Mouse (Mus musculus): ENCODE measurements at regions not wholly inside any gene's neighbourhood (a gene's known extent, or its start where the extent isn't known, plus 50 kb on each side); places are given as distances from the start of the nearest gene placed in this dataset.
"Not testable (repeated sequence)": the region's sequence is repeated elsewhere in the genome, so short reads cannot be mapped to it uniquely, and the experiment has no call there.

DNA sequence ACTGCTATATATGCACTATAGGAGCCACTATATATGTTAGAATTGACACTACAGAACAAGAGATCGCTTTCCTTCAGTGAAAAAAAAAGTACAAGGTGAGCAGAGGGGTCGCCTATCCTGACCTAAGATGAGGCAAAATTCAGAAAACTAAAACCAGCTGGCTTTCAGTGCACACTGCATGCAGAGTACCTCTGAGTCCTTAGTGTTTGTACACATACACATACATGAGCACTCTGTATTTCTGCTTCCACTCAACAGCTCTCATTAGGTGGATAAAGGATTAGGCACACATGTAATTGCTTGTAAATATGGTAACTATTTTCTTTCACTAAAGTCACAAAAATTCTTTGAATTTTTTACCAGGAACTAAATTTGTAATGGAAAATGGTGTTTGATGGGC, 251.5 kb upstream of the 1700008P02Rik start:
- H3K27ac ChIP-seq, result no peak overlapping the region
- no peak overlapping the region for H3K9ac ChIP-seq
- no peak overlapping the region for H3K4me3 ChIP-seq
- no peak overlapping the region for H3K4me2 ChIP-seq
- H3K9me3 ChIP-seq, result no peaks in the 10 kb centered on the region
- no peaks in the 10 kb centered on the region for H3K4me1 ChIP-seq
- no peaks in the 10 kb centered on the region for H3K36me3 ChIP-seq
- ATAC-seq (ENCODE audit: borderline replicate concordance, extremely low read depth, low FRiP score, low TSS enrichment), result no peak
- H3K27me3 ChIP-seq, result no peaks in the 10 kb centered on the region
- WGBS, result 63% methylated on average over 2 of the region's 2 CpGs

DNA sequence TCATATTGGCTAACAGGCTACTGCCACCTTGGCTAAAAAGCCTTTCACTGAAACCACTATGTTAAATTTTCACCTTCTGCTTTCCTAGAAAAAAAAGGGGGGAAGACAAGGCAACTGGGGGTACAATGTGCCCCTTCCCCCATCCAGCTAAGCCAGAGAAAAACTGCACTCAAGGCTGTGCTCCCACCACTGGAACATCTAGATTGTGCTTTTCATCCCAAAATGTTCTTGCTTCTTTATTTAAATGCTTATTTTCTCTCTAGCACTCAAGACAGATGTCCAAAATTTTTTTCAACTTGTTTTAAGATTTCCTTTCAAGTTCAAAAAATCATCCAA, 245.9 kb upstream of the 1700008P02Rik start:
- H3K36me3 ChIP-seq, result no peaks in the 10 kb centered on the region
- H3K4me1 ChIP-seq, result no peaks in the 10 kb centered on the region
- H3K27ac ChIP-seq, result no peak overlapping the region
- H3K9ac ChIP-seq, result no peak overlapping the region
- no peaks in the 10 kb centered on the region for H3K27me3 ChIP-seq
- no peaks in the 10 kb centered on the region for H3K9me3 ChIP-seq
- H3K4me2 ChIP-seq, result no peak overlapping the region
- H3K4me3 ChIP-seq, result no peak overlapping the region
- ATAC-seq (ENCODE audit: borderline replicate concordance, extremely low read depth, low FRiP score, low TSS enrichment), result no peak

DNA sequence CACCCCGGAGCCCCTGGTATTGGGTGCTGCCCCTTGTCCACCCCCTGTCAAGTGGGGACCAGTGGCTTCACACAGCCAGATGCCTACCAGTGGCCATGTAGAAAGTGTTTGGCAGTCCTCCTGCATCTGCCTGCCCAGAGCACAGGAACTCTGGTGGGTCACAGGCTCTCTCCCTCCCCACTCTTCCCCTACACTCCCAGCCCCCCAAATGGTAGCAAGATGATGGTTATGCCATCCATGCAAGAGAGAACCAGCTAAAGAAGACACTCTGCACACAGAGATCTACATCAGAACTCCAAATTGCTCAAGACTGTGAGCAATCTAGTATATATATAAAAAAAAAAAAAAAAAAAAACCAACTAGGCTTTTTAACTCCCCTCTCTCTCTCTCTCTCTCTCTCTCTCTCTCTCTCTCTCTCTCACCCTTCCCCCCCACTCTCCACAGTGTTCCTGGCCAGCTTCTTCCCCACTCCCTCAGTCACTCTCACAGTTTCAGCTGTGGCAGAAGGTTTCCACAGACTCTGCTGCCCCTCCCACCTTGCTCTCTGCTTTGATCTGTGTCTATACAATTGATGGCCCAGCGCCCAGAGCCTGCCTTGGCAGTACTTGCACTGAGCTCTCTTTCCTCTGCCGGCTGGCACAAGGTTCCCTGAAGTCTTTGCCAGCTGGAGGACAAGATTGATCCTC, 245.4 kb upstream of the 1700008P02Rik start:
- no peak for ATAC-seq (ENCODE audit: borderline replicate concordance, extremely low read depth, low FRiP score, low TSS enrichment)
- Histone ChIP-seq H3K36me3 (no peaks in the 10 kb centered on the region), H3K4me2 (no peak overlapping the region), H3K4me1 (no peaks in the 10 kb centered on the region), H3K27me3 (no peaks in the 10 kb centered on the region), H3K27ac (no peak overlapping the region), H3K9ac (no peak overlapping the region), H3K9me3 (no peaks in the 10 kb centered on the region), H3K4me3 (no peak overlapping the region)
- WGBS, result 51% methylated on average over 3 of the region's 3 CpGs

DNA sequence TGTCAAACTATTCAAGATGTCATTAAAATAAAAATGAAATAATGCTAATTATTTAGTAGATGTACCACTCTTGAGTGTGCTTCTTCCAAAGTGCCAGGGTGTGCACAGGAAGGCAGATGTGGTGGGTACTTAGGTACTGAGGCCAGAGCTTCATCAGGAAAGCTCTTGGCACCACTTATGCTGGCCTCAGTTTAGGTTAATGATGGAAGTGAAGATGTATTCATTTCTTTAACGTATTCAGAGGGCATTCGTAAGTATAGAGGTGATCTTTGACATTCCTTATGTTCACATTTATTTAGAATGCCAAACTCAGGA, 239.6 kb upstream of the 1700008P02Rik start:
- WGBS, result 78% methylated on average over 2 of the region's 2 CpGs
- H3K4me1 ChIP-seq, result no peaks in the 10 kb centered on the region
- no peak overlapping the region for H3K27ac ChIP-seq
- H3K9me3 ChIP-seq, result no peaks in the 10 kb centered on the region
- H3K36me3 ChIP-seq, result no peaks in the 10 kb centered on the region
- ATAC-seq (ENCODE audit: borderline replicate concordance, extremely low read depth, low FRiP score, low TSS enrichment), result no peak
- H3K4me3 ChIP-seq, result no peak overlapping the region
- H3K4me2 ChIP-seq, result no peak overlapping the region
- H3K9ac ChIP-seq, result no peak overlapping the region
- no peaks in the 10 kb centered on the region for H3K27me3 ChIP-seq

DNA sequence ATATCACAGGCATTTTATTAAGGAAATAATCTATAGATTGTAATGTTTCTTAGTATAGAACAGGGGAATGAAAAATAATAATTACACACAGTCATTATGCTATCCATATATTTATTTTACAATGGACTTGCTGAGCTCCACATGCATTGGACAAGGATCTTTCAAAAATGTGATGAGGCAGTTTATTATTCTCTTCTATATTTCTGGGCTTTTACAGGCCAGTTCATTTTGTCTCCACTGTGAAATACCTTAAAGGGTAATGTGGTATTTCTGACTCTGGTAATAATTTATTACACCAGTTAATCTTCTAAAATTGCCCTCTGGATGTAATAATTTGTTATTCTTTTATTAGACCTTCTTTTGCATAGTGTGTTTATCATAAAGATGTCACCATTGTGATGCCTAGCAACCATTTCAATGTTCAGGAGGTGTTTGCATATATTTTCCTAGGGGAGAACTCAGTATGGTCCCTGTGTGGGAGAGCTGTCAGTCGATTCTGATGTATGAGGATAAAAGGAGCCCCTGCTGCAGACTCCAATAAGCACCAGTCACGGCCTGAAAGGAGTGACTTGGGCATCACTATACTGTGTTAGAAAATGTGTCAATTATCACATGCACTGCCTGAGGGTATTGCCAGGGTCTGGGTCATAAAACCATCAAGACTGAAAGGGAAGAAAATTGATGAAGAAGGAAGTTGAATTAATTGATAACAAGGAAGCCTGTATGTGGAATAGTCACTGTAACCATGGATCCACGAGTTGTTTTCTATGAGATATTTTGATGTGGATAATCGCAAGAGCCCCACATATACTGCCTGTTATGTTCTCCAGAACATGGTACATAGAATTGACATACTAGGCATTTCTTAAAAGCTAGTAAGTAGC, 239.0 kb upstream of the 1700008P02Rik start:
- H3K27me3 ChIP-seq, result no peaks in the 10 kb centered on the region
- H3K27ac ChIP-seq, result no peak overlapping the region
- ATAC-seq (ENCODE audit: borderline replicate concordance, extremely low read depth, low FRiP score, low TSS enrichment), result no peak
- no peak overlapping the region for H3K9ac ChIP-seq
- no peaks in the 10 kb centered on the region for H3K4me1 ChIP-seq
- H3K4me3 ChIP-seq, result no peak overlapping the region
- no peaks in the 10 kb centered on the region for H3K36me3 ChIP-seq
- H3K4me2 ChIP-seq, result no peak overlapping the region
- 47% methylated on average over 4 of the region's 4 CpGs for WGBS
- H3K9me3 ChIP-seq, result no peaks in the 10 kb centered on the region

DNA sequence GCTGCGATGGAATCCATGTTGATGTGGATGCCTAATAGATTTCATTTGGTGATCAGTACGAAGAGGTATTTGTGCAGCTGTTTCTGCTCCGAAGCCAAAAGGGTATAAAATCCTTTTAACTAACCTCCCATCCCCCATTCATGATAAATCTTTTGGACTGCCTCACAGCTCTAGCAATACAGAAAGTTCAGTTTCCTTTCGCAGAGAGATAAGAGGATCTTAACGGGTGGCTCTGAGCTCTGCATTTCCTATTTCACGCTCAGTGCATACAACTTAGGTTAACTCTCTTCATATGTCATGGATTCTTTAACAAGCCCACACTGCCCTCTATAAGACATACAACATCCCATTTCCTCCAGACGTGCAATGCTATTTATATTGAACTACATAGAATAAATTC, 199.1 kb upstream of the 1700008P02Rik start:
- Histone ChIP-seq H3K4me2 (no peak overlapping the region), H3K4me1 (no peaks in the 10 kb centered on the region), H3K27ac (no peak overlapping the region), H3K27me3 (no peaks in the 10 kb centered on the region), H3K4me3 (no peak overlapping the region), H3K9me3 (no peaks in the 10 kb centered on the region), H3K36me3 (no peaks in the 10 kb centered on the region), H3K9ac (no peak overlapping the region)
- no peak for ATAC-seq (ENCODE audit: borderline replicate concordance, extremely low read depth, low FRiP score, low TSS enrichment)
- 46% methylated on average over 7 of the region's 7 CpGs for whole genome bisulfite sequencing

- no peaks in the 10 kb centered on the region for H3K9me3 ChIP-seq
- no peak overlapping the region for H3K4me3 ChIP-seq
- no peak overlapping the region for H3K9ac ChIP-seq
- no peak overlapping the region for H3K4me2 ChIP-seq
- H3K36me3 ChIP-seq, result no peaks in the 10 kb centered on the region
- no peak overlapping the region for H3K27ac ChIP-seq
- H3K4me1 ChIP-seq, result no peaks in the 10 kb centered on the region
- ATAC-seq (ENCODE audit: borderline replicate concordance, extremely low read depth, low FRiP score, low TSS enrichment), result no peak
- 45% methylated on average over 2 of the region's 2 CpGs for WGBS
- no peaks in the 10 kb centered on the region for H3K27me3 ChIP-seq
These were observed 192.1 kb upstream of the 1700008P02Rik start for GRCm38 (mm10) chr3:6812346-6812745.

GRCm38 (mm10) chr3:6809381-6809950, 189.2 kb upstream of the 1700008P02Rik start:
- Histone ChIP-seq H3K4me2 (no peak overlapping the region), H3K27ac (no peak overlapping the region), H3K27me3 (no peaks in the 10 kb centered on the region), H3K36me3 (no peaks in the 10 kb centered on the region), H3K9me3 (no peaks in the 10 kb centered on the region), H3K9ac (no peak overlapping the region), H3K4me1 (no peaks in the 10 kb centered on the region), H3K4me3 (no peak overlapping the region)
- WGBS, result 35% methylated on average over 2 of the region's 2 CpGs
- ATAC-seq (ENCODE audit: borderline replicate concordance, extremely low read depth, low FRiP score, low TSS enrichment), result no peak

DNA sequence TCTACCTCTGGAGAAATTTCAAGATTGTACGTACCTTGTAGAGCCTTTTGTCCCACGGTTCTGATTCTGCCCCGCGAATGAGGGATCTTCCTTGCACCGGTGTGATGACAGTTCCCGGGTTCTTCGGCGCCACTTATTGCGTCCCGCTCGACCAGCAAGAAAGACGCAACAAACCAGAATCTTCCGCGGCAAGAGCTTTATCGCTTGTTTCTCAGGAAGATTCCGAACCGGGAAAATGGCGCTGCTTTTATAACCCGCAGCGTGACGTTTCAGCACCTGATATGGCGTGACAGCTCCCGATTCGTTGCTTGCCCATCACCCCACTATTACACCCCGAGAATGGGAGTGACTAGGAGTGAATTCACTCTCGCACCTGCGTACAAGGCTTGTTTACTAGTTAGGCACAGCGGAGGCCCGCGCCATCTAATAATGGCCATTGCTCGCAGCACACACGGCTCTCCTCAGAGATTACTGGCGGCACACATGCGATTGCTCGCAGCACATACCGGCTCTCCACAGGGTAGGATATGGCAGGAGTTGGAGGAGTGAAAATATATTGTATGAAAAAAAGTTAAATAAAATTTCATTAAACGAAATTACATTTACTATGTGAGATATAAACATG, 180.0 kb upstream of the 1700008P02Rik start:
- H3K36me3 ChIP-seq; H3K4me1 ChIP-seq; H3K4me3 ChIP-seq; H3K9ac ChIP-seq; H3K4me2 ChIP-seq; H3K27me3 ChIP-seq; H3K27ac ChIP-seq; ATAC-seq (ENCODE audit: borderline replicate concordance, extremely low read depth, low FRiP score, low TSS enrichment); H3K9me3 ChIP-seq: not testable (repeated sequence)
- 93% methylated on average over 33 of the region's 37 CpGs for WGBS

GRCm38 (mm10) chr3:6768506-6768905, 148.3 kb upstream of the 1700008P02Rik start:
- no peaks in the 10 kb centered on the region for H3K4me1 ChIP-seq
- WGBS, result 73% methylated on average over 2 of the region's 2 CpGs
- no peak overlapping the region for H3K9ac ChIP-seq
- H3K4me2 ChIP-seq, result no peak overlapping the region
- H3K9me3 ChIP-seq, result no peaks in the 10 kb centered on the region
- no peaks in the 10 kb centered on the region for H3K27me3 ChIP-seq
- H3K4me3 ChIP-seq, result no peak overlapping the region
- H3K36me3 ChIP-seq, result no peaks in the 10 kb centered on the region
- ATAC-seq (ENCODE audit: borderline replicate concordance, extremely low read depth, low FRiP score, low TSS enrichment), result no peak
- no peak overlapping the region for H3K27ac ChIP-seq

- H3K4me1 ChIP-seq; ATAC-seq (ENCODE audit: borderline replicate concordance, extremely low read depth, low FRiP score, low TSS enrichment); H3K27me3 ChIP-seq; H3K9ac ChIP-seq; H3K36me3 ChIP-seq; H3K4me2 ChIP-seq; H3K9me3 ChIP-seq; H3K4me3 ChIP-seq; H3K27ac ChIP-seq: not testable (repeated sequence)
These were observed 147.8 kb upstream of the 1700008P02Rik start for GRCm38 (mm10) chr3:6768085-6768484.

DNA sequence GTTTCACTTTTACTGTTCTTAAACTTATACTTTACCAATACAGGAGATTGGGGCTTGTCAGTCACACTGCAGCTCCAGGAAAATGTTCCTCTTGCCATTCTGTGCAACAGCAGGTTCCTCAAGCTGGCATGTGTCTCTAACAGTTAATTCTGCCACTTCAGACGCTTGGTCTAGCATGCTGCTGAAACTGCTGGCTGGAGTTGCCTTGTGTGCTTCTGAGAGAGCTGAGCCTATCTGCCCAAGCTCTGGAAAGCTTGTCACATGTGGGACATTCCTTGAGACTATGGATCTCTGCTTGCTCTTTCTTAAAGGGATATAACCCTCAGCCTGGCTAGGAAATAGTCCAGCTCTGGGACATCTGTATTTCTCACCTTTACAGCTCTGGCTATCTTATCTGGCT, 138.9 kb upstream of the 1700008P02Rik start:
- Histone ChIP-seq H3K4me1 (no peaks in the 10 kb centered on the region), H3K27ac (no peak overlapping the region), H3K4me2 (no peak overlapping the region), H3K9me3 (no peaks in the 10 kb centered on the region), H3K4me3 (no peak overlapping the region), H3K9ac (no peak overlapping the region), H3K36me3 (no peaks in the 10 kb centered on the region), H3K27me3 (no peaks in the 10 kb centered on the region)
- ATAC-seq (ENCODE audit: borderline replicate concordance, extremely low read depth, low FRiP score, low TSS enrichment), result no peak
- 30% methylated on average over 1 of the region's 1 CpGs for WGBS

Data from lung, embryonic 15.5 days (tissue).